Mouse (Mus musculus) embryo, embryonic 9.5 days (tissue): ENCODE measurements around the gene Slc5a10.

Experiments used
- DNase-seq: peaks from one replicate; pipeline ENCODE4 v3.0.0-alpha.2; 2017; ENCODE audit errors: extremely low spot score

The Slc5a10 gene

GRCm38 (mm10) chr11:61720636-61721035 lies at the start of gene Slc5a10:
TSS of gene Slc5a10 (minus strand) at chr11:61720826.
- no peak for DNase-seq

GRCm38 (mm10) chr11:61761584-61762407 lies 41.2 kb upstream of the Slc5a10 start, which contains the start of gene Prpsap2:
TSS of gene Prpsap2 (minus strand) at chr11:61762088.
- DNase-seq: peak; percentile 100

GRCm38 (mm10) chr11:61760518-61760917 lies 39.9 kb upstream of the Slc5a10 start:
- DNase-seq: no peak

GRCm38 (mm10) chr11:61757151-61757550 lies 36.5 kb upstream of the Slc5a10 start:
- DNase-seq: no peak

DNA sequence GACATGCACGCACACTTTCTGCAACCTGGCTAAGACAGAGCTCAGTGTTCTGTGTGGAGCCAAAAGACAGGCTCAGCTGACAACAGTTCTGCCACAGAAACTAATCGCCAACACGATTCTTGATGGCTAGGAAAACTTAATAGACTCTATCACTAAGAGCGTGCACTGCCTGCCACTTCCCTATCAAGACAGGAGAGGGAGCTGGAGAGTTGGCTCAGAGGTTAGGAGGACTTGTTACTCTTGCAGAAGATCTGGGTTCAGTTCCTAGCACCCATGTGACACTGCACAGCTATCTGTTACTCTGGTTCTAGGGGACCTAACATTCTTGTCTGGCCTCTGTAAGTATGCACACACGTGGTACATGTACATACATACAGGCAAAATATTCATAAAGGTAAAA lies 31.0 kb upstream of the Slc5a10 start:
- peak; percentile 6 for DNase-seq

GRCm38 (mm10) chr11:61747161-61747560 lies 26.5 kb upstream of the Slc5a10 start:
- DNase-seq: no peak

DNA sequence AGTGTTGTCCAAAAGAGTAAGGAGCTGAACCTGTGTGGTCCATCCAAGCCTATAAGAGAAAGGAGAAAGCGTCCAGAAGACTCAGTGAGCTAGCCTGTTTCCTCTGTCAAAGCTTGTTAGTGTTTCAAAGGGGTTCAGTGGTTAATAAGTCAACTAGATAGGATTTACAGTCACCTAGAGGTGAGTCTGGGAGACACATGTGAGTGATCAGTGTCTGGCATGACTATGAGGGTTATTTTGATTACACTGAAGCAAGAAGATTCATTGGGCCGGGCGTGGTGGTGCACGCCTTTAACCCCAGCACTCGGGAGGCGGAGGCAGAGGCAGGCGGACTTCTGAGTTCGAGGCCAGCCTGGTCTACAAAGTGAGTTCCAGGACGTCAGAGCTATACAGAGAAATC lies 25.2 kb upstream of the Slc5a10 start:
- DNase-seq: no peak

GRCm38 (mm10) chr11:61744460-61744859 lies 23.8 kb upstream of the Slc5a10 start:
- no peak for DNase-seq

DNA sequence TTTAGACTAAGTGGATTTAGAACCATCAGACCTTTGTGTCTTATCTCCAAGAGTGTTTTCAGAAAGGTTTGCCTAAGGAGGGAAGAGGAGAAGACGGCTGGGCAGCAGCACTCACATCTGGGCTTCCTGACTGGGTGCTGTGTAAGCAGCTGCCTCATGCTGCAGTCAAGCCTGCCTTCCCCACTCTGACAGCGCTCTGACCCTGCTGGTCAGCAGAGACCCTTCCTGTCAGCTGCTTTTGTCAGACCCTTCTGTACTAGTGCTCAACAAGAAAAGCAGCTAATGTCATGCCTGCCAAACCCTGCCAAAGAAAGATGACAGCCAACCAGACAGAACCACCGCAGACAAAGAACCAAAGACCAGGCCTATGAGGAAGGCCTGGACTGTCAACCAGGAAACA lies 23.1 kb upstream of the Slc5a10 start:
- no peak for DNase-seq

- DNase-seq: no peak
Observed at GRCm38 (mm10) chr11:61740500-61740899, 19.9 kb upstream of the Slc5a10 start.

DNA sequence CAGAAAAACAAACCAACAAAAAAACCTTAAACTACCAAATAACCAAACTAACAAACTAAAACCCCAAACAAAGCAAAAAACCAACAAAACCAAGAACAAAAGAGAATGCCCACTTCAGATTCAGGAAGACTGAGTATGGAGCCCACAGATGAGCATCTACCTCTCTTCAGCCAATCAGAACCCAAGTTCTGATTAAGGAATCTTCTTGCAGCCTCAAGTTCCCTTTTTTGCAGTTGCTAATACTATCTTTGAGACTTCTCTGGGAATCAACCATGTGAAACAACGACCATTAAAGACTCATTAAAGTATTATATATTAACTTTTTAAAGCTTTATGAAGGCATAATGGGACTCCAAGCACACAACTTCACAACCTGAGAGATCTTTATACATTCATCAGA lies 16.7 kb upstream of the Slc5a10 start:
- DNase-seq: no peak

DNA sequence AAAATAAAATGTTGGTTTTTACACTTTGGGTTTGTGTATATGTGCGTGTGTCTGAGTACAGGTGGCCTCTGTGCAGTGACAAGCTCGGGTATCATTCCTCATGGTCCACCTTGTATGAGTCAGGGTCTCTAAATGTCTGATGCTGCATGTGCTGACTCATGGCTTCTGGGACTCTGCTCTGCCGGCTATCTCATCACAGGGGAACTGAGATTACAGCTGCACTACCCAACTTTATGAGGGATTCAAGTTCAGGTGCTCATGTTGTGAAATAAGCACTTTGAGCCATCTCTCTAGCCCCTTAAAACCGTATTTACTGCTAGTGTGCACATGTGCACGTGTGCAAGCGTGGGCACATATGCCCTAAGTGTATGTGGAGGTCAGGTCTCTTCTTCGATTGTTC lies 12.0 kb upstream of the Slc5a10 start:
- DNase-seq: no peak

DNA sequence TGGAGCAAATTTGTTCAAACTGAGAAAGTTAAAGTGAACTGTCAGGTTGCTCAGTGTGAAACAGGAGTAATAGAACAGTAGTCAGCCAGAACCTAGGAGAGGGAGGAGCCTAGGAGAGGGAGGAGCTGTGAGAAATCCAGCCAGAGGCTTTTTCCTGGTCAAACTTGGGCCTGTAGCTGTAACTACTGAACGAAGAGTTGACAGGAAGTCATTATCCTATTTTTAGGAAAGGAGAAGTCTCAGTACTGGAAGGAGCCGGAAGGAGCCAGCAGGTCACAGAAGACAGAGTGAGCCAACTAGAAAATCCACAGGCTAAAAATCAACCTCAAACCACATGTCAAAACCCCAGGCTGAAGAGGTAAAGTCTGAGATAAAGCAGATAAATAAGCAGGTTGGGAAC lies 7.4 kb upstream of the Slc5a10 start:
- no peak for DNase-seq

- no peak for DNase-seq
Observed at GRCm38 (mm10) chr11:61722077-61722476, 1.5 kb upstream of the Slc5a10 start.

- no peak for DNase-seq
Observed at GRCm38 (mm10) chr11:61719826-61720225, 800 bp downstream of the Slc5a10 start.

DNA sequence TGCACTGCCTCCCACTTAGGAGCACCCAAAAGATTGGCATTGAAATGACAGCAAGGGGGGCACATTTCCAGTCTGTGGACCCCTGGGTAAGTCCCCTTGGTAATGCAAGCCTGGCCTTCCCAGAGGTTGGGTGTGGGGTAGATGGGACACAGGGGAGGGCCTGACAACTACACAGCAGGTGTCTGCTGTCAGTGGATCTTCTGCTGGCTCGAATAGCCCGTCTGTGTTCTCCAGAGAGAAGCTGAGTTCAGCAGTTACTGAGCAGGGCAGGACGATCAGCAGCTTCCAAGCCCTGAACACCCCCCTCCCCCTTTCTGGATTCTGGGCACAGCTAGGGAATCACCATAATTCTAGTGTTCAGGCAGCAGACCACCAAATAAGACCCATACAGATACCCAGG lies 1.2 kb downstream of the Slc5a10 start:
- no peak for DNase-seq

- DNase-seq: no peak
Observed at GRCm38 (mm10) chr11:61717990-61718389, 2.6 kb downstream of the Slc5a10 start.

DNA sequence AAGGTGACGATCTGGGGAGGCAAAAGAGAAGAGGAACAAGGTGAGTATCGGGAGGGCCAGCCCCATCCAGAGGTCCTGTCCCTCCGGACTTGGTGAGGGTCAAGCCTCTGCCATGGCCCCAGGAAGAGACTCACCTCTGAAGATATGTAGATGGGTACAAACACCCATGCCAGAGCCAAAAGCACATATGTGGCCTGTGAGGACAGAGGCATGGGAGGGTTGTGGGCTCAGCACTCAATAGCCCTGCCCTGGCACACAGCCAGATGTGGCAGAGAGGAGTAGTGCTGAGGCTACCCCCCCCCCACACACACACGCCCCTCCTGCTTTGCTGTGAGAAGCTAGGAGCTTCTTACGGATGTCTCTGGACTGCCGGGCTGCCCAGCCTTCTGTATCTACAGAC lies 5.5 kb downstream of the Slc5a10 start:
- no peak for DNase-seq

DNA sequence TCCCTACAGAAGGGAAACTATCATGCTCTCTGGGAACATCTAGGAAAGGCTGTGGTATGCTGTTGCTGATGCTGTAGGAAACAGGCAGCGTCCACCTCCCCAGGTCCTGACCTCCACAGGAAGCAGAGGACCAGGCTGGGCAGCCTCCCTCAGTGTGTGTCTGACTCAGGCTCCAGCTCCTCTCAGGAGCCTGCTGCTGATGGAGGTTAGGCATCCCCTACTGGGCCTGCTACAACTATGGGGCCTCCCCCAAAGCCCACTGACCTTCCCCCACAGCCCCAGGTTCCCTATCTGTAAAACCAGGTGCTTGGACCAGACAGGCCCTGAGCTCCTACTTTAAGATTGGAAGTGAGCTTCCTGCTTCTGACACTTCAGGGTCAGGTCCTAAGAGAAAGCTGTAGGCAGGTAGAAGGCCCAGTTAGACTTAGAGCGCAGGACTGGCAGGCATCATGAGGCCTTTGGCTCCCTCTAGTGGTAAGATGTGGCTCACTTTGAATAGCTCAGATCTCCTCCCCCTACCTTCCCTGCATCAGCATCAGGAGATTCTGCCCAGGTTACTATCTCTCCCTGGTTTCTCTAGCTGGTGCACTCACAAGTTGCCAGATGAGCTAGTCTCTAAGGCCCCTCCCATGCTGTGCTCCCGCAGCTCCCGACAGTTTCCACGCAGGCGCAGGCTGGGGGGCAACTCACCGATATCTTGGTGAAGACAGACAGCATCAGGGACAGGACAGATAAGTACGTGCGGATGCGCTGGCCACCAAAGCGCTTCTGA lies 6.1 kb downstream of the Slc5a10 start:
- peak; percentile 80 for DNase-seq

- no peak for DNase-seq
Observed at GRCm38 (mm10) chr11:61713157-61713855, 7.3 kb downstream of the Slc5a10 start.

DNA sequence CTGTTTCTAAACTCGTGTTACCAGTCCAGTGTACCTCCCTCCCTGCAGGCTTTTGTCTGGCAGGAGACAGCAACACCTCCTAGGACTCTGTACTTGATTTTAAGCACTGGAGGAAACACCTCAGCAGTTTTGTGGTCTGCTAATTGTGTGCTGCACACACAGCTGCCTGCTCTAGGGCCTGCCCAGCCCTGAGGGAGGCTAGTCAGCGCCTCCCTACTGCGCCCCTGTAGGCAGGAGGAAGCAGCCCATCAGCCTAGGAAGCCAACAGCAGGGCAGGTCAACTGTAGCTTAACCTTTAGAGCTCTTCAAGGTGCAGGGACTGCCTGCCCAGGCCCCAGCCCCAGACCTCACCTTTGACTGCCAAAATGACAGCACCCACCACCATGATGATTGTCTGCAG lies 11.7 kb downstream of the Slc5a10 start:
- no peak for DNase-seq

GRCm38 (mm10) chr11:61706232-61706631 lies 14.4 kb downstream of the Slc5a10 start:
- DNase-seq: no peak
